Mouse (Mus musculus) urinary bladder, adult 18-20 months (tissue): ENCODE measurements around the gene Khdc3.
"Not testable (repeated sequence)": the region's sequence is repeated elsewhere in the genome, so short reads cannot be mapped to it uniquely, and the experiment has no call there.

Source experiments
- DNase-seq, 2 experiments: peaks; one replicate each; pipeline ENCODE4 v3.0.0; 2022; ENCODE audit warnings: low spot score in 2 of 2, mixed read lengths in 2 of 2

Khdc3 gene

GRCm38 (mm10) chr9:73102181-73102580, 545 bp downstream of the Khdc3 start, which contains the start of gene Gm20509:
Gene Gm20509, plus strand, starts transcription at chr9:73102470.
- no peak for DNase-seq

- DNase-seq = peak in 1 of 2 experiments; percentile 61
Observed at GRCm38 (mm10) chr9:73103159-73103879, 1.7 kb downstream of the Khdc3 start.

- DNase-seq = no peak
Observed at GRCm38 (mm10) chr9:73103880-73104198, 2.2 kb downstream of the Khdc3 start.

DNA sequence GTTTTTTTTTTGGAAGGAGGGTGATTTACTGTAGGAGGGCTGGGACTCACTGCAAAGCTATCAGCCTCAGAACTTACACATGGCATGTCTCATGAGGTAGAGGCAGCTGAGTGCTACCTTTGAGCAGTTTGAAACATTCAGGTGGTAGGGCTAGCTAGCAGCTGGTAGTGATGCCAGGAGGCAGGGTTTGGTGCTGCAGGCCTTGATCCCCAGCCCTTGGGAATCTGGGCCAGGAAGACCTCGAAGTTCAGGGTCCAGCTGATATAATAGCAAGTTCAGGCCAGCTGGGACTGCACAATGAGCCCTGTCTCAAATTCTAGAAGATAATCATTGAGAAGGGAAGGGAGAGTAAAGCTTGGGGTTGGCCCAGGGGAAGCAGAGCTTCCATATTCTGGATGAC, 3.5 kb downstream of the Khdc3 start:
- DNase-seq = no peak

DNA sequence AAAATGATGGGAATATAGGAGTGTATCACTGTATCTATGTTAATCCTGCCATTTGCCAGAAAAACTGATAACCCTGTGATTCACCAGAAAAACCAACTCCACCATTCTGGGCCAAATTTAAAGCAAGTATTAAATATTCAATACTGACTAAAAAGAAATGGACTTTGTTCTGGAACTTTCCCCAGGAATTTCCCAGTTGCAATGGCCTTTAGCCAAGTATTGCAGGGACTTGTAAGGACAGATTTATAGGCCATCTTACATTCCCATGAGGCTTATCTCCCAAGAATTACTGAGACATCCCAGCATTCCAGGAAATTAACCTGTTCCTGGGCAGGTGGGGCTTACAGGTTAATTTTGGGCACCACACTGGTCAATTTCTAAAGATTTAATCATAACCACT, 4.1 kb downstream of the Khdc3 start:
- no peak for DNase-seq

GRCm38 (mm10) chr9:73112919-73113906, 11.6 kb downstream of the Khdc3 start, which contains the start of gene Rsl24d1:
Gene Rsl24d1, plus strand, starts transcription at chr9:73113426.
- DNase-seq = peak; percentile 62 to 77

GRCm38 (mm10) chr9:73116704-73117103, 15.1 kb downstream of the Khdc3 start:
- DNase-seq = not testable (repeated sequence)

GRCm38 (mm10) chr9:73118012-73118411, 16.4 kb downstream of the Khdc3 start:
- DNase-seq = no peak

DNA sequence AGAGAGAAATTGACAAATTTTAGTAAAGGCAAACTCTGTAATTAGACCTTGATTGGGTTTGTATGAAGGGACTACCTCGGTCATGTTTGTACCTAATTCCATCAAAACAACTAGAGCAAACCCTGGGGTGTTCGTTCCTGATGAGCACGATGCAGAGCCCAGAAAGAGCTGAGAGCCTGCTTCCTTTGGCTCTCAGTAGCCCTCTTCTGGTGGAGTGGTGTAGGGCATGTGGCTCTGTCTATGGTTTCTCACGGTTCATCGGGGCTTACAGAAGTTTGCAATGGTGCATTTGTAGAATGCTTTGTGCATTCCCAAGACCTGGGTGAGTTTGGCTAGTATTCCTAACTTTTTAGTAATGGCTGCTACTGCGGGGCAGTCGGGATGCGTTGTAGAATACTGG, 20.1 kb downstream of the Khdc3 start:
- no peak for DNase-seq

DNA sequence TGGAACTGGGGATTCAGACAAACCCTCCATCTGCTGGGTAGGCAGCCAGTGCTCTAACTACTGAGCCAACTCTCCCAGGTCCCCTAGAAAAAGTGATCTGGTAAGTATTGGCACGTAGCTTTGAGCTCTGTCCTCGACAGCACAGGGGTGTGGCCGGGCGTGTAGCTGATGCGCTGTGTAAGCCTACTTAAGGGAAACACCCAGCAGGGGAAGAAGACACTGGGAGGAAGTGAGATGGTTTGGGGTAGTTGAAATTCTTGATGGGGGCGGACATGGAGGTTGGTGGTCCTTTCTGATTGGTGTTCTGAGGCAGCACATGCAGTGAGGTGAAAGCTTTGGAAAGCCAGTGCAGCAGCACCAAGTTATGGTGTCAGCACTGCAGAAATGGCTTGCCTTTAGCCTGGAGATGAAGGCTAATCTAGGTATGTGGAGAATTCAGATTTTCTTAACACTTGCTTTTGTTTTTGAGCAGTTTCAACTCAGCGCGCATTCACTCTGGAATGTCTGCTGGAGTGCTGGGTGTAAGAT, 23.5 kb downstream of the Khdc3 start:
- DNase-seq = no peak

DNA sequence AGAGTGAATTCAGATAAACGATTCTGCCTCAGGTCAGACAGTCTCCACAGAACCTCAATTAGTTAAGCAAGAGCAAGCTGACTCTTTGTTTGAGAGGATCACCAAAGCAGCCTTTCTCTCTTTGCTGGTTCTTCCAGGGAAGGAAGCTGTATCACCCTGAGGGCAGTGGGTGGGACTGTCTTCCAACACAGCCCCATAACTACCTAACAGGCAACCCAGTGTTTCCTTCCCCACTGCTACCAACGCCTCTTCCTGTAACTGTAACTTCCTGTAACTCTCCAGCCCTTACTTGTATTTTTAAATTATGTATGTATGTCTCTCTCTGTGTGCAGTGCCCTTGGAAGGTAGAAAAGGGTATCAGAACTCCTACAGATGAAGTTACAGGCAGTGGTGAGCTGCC, 25.8 kb downstream of the Khdc3 start:
- no peak for DNase-seq

DNA sequence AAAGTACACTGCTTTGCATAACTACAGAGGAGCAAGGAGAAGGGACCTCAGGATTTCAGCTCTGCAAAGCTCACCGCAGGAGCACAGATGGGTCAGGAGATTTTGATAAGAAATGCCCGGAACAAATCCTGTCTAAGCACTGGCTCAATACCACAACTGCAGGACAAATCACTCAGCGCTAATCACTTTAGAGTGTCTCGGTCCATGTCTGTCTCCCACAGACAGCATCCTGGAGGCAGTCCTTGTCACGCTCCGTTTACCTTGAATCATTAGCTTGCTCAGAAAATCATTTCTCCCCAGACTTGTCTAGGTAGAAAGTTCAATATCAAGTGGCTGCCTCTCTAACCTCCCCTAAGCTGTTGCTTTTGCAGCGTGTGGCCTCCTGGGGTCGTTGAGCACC, 28.2 kb downstream of the Khdc3 start:
- no peak for DNase-seq

DNA sequence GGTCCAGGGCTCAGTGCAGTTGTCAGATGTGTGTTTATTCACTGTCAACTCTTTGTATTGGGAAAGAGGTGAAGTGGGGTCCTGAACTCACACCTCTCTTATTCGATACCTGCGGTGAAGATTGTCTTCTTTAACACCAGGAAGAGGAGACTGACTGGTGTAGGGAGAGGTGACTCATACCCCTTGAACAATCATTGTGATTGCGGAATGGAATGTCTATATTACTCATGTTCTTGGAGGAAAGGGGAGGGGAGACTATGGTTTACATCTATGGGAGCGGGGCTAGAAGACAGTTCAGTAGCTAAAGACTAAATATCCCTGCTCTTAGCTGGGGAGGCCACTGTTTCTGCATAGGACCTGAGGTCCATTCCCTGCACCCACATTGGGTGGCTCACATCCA, 28.9 kb downstream of the Khdc3 start:
- no peak for DNase-seq

GRCm38 (mm10) chr9:73137341-73137886, 35.8 kb downstream of the Khdc3 start:
- no peak for DNase-seq
